Mouse (Mus musculus): ENCODE results near the gene Ppp1r9a.

GRCm38 (mm10) chr6:5156541-5157425, 254.1 kb downstream of the Ppp1r9a start:
- TF ChIP-seq CTCF (IDR thresholded peaks at IDR 0.05; ENCODE audit: low read depth) (no peak), EP300 (IDR thresholded peaks at IDR 0.05; ENCODE audit: low read depth) (peak; percentile 92)
